Mouse (Mus musculus): Measurements from ENCODE around the gene Kndc1.

DNA sequence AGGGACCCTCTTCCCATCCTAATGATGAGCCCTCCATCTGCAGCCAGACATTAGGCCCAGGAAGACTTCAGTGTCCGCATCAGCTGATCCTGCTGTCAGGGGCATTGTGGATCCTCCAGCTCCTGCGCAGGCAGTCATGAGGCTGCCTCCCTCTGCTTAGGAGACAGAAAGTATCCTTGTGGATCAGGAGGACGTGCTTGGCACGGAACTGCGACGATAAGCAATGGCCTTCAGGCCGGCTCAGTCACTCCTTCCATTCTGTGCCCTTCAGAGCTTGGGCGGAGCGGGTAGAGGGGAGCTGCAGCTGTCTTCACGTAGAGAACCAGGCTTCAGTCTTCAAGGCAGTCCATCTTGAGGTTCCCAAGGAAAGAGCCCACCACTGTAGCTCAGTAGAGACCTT lies 66.6 kb downstream of the Kndc1 start:
- TF ChIP-seq EP300 (IDR thresholded peaks at IDR 0.05; ENCODE audit: insufficient read depth, low read depth, low read length): no peak
- TF ChIP-seq POLR2A (IDR thresholded peaks at IDR 0.05; ENCODE audit: insufficient read depth, low read length): no peak
- TF ChIP-seq CTCF (IDR thresholded peaks at IDR 0.05; ENCODE audit: low read depth, low read length): no peak

Data from ES-Bruce4 (cell line).